Mouse (Mus musculus): ENCODE measurements around the gene Myzap.

Gene Myzap

DNA sequence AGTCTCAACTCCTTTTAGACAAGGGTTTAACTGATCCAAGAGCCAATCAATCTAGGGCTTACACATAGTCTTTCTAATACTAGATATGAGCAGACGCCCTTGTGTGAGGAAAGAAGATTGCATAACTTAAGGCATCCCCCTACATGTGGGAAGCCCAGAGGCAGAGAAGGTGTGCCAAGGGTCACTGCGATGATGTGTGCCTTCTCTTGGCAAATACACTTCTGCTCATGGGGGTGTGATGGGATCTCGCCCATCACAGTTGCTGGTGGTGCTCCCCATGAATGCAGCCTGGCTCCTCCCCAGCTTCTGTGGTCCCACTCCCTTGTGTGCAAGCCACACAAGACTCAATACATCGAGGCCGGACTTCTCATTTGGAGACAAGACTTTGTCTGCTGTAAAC is 47.3 kb downstream of the Myzap start:
- in situ Hi-C loops (cut with MboI, MseI): no loop called here

DNA sequence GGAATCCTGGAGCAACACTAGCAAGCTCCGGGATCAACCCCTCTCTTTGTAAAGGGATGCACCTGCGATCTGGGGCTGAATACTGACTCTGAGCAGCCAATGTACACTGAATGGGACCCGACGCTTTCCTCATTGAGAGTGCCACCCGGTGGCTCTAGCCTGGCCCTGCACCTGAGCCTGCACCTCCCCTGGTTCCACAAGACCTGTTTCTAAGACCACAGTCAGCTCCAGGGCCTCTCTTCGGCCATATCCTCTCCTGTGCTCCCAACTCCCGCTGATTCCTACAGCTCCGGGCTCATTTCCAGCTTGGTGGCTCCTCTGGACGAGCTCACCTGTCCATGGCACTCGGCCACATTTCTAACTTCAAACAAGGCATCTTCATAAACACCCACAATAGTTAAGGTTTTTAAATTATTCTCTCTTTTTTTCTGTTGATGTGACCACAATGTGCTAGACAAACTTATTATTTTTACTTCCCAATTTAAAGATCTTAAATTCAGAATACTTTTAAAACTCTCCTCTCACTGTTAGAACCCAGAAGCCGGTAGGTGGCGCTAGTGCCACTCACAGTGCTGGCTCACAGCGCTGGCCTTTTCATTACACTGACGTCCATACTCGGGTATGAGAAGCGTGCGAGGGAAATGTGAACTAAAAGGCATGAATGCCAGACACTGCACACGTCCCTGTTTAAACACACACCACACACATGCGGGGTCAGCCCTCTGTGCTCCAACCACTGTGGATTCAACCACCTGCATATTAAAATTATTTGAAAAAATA is 48.5 kb downstream of the Myzap start:
- in situ Hi-C loops (cut with MboI, MseI): no loop called here

DNA sequence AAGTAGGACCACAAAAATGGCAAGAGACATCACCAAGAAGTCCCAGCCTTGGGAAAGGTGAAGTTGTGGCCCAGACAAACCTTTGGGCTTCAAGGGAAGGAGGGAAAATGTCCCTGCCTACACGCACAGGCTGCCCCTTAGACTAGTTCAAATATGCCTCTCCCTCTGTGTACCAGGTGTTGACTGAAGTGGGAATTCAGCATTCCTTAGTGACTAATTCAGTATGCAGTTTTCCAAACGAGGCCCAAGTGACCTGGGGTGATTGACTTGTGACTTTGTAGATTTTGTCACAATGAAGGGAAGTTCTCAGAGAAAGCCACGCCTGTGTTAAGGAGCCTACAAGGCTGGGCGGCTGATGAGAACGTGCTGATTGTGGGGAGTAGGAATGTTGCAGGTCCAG is 49.9 kb downstream of the Myzap start:
- in situ Hi-C loops (cut with MboI, MseI): no loop called here

DNA sequence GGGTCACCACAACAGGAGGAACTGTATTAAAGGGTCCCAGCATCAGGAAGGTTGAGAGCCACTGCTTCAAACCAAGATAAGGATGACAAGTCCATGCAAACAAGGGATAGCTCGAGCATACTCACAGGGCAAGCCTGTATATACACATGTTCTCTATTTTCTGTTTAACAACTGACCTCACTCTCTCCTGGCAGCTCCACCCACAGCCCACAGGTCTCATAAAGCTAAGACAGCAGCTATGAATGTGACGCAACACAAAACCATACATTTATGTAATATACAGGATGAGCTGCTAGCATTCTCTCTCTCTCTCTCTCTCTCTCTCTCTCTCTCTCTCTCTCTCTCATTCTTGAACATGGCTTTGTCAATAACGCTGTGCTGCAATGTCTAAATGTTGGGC is 51.4 kb downstream of the Myzap start:
- in situ Hi-C loops (cut with MboI, MseI): no loop called here

DNA sequence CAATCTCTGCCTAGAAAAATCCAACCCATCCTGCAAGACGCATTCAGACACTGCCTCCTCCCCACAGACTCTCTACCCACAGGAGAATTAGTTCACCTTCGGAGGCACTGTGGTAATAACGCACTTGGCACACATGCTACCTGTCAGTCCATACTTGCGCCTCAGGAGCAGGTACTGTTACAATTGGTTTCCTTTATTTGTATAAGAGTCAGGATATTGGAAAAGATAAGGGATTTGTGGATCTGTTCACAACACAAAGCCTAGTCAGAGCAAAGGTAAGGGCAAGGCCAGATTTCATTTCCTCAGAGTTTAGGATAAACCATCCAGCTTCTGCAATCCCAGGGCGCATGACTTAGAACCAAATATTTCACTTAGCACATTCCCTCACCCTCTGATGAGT is 56.4 kb downstream of the Myzap start:
- in situ Hi-C loops (cut with MboI, MseI): loop anchor here (5.0 kb wide), 1 partner anchor 87 kb away; no protein-coding TSS in a partner anchor

DNA sequence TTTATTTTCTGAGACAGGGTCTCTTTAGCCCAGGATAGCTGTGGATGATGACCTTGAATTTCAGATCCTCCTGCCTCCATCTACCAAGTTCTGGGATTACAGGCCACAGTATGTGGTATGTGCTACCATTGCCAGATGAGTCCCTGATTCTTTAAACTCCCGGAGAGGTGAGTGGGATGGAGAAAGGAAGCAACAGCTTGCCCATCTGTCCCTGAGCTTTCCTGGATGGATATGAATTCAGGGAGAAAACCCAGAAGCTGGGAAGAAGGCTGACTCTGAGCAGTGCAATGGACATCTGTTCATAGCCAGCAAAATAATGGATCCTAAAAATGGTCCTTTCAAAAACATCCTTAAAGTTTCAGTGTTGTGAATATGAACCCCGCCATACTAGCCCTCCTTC is 57.1 kb downstream of the Myzap start:
- in situ Hi-C loops (cut with MboI, MseI): loop anchor here (5.0 kb wide), 1 partner anchor 87 kb away; no protein-coding TSS in a partner anchor

DNA sequence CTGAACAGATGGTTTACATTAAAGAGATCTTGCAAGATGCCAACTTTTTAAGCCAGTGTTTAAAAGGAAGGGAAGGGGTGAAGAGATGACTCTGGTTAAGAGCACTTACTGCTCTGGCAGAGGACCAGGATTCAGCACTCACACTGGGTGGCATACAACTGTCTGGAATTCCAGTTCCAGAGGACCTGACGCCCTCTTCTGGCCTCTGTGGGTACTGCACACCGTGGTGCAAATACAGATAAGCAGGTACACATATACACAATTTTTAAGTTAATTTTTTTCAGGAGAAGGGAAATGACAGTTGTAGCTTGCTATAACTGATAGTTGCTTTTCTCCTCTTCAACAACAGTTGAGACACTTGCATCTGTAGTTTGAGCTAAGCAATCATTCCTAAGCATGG is 62.2 kb downstream of the Myzap start:
- in situ Hi-C loops (cut with MboI, MseI): no loop called here

DNA sequence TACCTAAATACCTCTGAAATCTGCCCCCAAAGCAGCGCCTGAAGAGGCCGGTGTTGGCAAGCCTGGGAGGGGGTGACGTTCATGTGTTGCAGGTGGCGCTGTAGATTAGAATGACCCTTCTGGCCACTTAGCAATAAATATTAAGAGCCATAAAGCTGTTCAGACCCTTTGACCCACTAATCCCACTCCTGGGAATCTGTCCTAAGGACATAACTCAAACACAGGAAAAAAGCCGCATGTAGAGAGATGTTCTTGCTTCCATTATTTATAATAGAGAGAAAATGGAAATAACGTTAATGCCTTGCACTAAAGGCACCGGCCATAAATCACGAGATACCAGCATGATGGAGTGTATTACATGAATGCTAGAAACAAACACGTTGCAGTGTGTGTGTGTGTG is 64.7 kb downstream of the Myzap start:
- in situ Hi-C loops (cut with MboI, MseI): no loop called here

DNA sequence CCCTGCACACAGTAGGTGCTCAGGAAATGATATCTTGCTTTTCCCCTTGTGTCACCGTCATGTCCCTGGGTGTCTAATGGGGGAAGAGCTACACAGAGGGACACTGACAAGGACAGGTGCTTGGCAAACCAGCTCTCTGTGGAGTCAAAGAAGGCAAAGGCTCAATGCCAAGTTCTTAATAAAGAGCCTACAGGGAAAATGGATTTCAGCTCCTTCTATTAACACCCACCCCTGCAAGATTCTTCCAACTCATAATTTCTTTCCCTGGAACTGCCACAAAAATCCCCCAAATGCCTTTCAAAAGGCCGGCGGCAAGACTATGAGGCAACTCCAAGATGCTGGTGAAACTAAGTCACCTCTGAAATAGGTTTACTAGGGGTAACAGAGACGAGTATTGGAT is 68.3 kb downstream of the Myzap start:
- in situ Hi-C loops (cut with MboI, MseI): no loop called here

DNA sequence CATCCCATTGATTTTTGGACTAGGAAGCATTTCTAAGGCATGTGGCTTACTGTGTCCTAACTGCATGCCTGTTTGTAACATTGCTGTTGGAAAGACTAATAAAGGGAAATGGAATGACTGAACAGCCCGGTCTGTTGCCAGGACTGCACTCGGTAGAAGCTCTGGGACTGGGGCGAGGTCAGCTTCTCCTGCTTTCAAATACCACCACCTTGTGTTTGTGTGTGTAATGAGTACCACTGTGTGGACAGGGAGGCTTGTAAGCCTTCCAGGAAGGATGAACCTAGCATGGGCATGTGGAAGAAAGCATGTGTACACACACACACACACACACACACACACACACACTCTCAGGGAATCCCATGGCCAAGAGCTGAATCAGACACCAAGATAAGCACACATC is 72.3 kb downstream of the Myzap start:
- in situ Hi-C loops (cut with MboI, MseI): no loop called here

DNA sequence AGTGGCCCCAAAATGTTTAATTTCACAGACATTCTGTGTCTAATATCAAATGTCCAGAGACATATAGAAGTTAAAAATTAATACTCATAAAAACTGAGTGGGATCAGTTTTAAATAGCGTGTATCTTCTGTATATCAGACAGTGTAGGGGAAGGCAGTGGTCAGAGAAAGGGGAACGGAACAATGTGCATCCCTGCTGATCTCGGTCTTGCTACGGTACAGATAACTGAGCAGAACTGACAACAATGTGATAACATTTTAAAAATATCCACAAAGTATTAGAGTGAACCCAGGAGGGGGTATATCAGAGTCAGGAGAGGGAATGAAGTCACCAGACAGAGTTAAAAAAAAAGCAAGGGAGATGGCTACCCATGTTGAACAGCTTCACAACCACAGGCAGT is 74.7 kb downstream of the Myzap start:
- in situ Hi-C loops (cut with MboI, MseI): no loop called here

DNA sequence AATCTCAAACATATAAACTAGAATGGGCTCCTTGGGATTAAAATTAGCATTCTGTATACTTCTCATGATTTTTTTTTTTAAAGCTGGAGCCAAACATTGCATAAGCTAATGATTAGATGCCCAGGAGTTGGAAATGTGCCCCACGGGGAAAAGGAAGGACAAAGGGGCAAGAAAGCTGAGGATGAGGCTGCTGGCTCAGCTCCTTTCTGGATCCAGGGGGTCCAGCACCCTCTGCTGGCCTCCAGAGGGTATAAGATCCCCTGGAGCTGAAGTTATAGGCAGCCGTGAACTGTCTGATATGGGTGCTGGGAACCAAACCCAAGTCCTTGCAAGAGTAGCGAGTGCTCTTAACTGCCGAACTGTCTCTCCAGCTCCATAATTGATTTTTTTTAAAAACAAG is 76.3 kb downstream of the Myzap start:
- in situ Hi-C loops (cut with MboI, MseI): no loop called here

DNA sequence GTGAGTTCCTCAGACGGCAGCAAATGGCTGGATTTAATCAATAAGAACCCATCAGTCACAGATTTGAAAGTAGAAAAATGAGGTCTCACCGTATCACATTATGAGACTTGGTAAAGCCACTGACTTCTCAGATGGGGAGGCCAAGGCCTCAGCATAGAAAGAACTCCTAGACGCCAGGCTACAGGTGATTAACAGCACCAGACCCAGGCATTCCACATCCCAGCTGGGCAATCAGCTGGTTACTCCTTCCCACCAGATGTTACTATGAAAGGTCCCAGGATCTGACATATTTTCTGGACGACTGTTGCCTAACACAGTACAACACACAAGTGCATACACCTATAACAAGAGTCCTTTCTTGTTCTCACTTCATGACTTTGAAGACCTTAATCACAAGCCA is 78.6 kb downstream of the Myzap start:
- in situ Hi-C loops (cut with MboI, MseI): no loop called here

DNA sequence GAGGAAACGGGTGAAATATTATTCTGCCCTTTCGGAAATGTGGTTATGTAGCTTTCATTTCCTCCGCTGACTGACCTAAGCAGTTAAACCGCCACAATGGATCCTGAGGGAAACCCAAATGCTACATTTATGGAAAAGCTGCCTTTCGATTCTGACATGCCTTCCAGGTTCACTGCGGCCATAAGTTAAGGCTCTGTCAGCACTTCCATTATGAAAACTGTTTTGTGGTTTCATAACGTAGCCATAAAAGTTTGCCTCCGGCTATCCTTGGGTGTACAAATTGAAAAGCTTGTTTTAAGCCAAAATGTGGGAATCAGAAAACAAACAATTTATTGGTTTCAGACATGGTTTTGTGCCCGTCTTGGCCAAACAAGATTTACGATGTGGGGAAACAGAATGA is 79.3 kb downstream of the Myzap start:
- in situ Hi-C loops (cut with MboI, MseI): no loop called here

DNA sequence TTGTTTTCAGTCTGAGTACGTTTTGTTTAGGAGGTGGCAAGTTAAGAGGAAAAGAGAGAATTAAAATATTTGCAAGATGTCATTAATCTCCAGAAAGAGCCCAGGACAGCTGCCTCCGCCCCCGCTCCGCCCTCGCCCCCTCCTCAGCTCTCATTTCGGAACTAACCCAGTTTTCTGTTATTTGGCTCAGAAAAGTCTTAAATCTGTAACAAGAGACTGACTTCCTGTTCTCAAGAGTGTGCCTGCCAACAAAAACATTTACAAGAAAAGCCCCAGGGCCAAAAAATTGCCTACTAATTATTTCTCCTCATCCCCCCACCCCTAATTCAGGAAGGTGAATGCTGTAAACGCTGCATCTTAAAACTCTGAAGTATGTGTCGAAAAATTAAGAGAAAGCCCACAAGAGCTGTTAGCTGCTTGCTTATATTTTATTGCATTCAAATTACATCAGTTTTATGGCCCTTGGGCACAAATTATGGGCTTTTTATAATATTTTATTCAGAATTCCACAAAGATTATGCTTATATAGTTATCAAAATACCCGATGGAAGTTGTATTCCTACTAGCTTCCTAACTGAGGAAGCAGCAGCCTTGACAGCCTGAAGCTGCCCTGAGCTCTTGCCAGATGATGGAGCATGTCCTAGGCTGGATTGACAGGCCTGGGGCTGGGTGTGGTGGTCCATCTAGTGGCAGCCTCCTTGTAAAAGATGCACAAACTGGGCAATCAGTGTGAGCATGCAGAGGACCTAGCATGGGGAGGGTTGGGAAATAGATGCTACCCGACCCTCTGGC is 93.6 kb downstream of the Myzap start:
- in situ Hi-C loops (cut with MboI, MseI): no loop called here

DNA sequence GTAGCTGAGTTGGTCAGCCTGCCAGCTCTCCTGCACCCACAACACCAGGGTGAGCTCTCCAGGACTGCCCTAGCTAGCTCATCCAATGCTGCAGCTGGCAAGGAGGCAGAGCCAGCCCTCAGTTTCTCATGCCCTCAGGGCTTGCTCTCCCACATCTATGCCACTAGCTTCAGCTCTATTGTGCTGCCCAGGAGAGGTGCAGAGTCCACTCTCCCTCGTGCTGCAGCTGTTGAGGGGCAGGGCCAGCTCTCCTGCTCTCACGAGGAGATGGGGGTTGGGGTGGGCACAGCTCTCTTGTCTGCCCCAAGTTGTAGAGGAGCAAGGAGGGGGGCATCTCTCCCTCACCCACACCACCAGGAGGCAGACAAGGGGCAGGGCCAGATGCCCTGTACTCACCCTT is 95.5 kb downstream of the Myzap start:
- in situ Hi-C loops (cut with MboI, MseI): no loop called here

DNA sequence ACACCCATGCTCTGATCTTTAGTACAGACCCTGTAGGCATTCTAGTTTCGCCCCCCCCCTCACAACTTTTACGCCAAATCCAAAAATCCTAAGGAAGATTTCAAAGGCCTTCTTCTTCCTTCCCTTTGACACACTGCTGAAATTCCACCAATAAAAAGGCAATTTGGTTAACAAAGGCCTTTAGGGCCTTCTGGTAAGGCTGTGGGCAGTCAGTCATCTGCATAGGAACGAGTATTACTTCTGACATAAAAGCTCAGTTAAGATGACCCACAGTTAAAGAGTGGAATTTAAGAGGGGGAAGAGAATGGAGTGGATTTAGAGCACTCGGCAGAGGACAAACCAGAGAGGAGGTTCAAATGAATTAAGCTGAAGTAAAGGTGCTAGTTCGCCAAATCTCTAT is 98.4 kb downstream of the Myzap start:
- in situ Hi-C loops (cut with MboI, MseI): no loop called here

DNA sequence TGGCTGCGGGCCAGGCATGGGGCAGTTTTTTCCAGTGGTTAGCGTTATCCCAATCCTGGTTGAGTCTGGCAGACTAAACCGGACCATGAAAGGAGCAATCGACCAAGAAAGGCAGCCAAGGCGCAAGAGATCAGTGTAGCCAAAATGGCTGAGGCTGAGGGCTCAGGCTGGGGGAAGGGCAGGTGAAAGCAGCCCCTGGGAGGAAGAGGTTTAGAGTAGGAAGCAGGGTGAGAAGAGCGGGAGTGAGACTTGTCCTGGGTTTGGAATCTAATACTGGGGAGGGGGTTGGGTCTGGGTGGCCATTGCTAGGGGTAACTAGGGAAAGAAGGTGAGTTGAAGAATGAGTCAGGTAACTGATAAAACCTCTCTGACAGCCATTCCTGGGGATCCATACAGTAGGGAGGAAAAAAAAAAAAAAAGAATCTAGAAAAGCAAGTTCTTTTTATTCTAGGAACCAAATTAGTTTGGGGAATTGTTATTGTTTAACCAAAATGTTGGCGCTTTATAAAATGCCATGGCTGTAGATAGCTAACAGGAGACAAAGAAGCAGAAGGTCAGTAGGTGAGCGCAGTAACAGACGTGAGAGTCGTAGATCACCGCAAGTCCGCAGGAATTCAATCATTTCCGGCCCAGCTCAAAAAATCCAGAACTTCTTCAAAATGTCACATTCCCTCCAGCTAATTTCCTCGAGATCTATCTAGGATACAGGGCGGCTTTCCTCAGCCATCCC is 99.7 kb downstream of the Myzap start:
- in situ Hi-C loops (cut with MboI, MseI): no loop called here

DNA sequence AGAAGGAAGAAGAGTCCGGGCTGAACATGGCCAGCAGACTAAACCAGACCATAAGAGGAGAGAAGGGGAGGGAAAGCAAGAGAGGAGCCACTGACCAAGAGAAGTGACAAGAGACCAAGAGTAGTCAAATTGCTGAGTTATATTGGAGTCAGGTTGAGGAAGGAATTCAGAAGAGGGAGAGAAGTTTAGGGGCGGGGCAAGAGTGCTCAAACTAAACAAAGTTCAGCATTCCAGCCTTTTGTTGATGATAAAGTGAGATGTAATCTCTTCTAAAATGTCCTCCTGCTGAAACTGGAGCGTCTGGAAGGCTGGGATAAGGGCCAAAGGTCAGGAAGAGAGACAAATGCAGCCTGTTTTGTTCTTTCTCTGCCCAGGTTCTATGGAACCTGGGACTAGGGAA is 102.1 kb downstream of the Myzap start:
- in situ Hi-C loops (cut with MboI, MseI): no loop called here

DNA sequence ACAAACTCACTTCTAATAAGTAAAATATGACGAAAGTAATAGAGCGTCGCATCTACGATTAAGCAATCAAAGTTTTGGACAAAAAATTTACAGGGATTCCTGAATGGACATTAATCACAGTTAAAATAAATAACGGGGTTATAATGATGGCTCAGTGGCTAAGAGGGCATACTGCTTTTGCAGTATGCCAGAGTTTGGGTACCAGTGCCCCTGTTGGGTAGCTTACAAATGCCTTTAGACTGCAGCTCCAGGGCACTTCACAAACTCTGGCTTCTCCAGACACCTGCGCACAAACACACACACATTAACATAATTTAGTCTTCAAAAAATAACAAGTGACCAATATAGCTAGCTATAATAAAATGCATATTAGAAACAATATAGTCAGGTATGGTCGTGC is 106.0 kb downstream of the Myzap start:
- in situ Hi-C loops (cut with MboI, MseI): no loop called here

DNA sequence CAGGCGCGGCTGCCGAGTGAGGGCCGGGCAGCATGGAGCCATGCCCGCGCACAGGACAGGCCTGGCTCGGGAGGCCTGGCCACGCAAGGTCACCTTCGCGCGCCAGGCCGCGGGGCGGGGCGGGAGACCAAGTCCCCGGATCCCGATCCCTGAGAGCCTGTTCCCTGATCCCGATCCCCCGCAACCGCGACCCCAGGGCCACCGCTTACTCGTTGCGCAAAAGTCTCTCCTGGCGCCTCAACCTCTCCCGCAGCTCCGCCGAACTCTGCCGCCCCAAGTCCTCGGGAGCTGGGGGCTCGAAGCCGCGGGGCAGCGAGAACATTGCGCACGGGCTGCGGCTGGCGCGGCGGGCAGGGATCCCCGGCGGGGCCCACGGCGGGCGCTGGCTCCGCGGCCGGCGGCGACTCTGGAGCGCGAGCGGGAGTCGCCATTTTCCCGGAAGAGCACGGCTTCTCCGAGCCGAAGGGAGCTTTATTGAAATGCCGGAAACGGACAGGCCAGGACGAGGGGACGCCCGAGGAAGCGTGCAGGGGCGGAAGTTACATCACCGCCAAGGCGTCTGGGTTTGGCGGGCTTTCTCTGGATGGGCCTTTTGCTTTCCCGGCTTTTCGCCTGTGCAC is 106.6 kb downstream of the Myzap start, which contains the start of gene Polr2m:
TSS of gene Polr2m (minus strand) at position 461 of the 620 bp plus-strand sequence.
- in situ Hi-C loops (cut with MboI, MseI): no loop called here
